Mouse (Mus musculus) midbrain, embryonic 14.5 days (tissue): ENCODE results near the gene Gcnt4. TPM values are rescaled to one million over a fixed set of nuclear protein-coding genes. Genes with fewer than 3 reads are reported as not detected.
"Not testable (repeated sequence)": the region's sequence is repeated elsewhere in the genome, so short reads cannot be mapped to it uniquely, and the experiment has no call there.

Experiments
- ATAC-seq: fragments of 200-750 bp; cut with Nextera tagmentation; 2 replicates; pipeline ENCODE4 v1.8.0; 2017; ENCODE audit warnings: moderate number of reproducible peaks, moderate library complexity; ENCODE audit not compliant: low FRiP score, low TSS enrichment
- DNase-seq: peaks from one replicate; pipeline ENCODE4 v3.0.0-alpha.2; 2015
- H3K27ac ChIP-seq: fragments of 300-500 bp; sonication (generic); replicated peaks from 2 replicates; pipeline ENCODE4 v1.5.1; 2014; ENCODE audit warnings: mild to moderate bottlenecking, low read depth, low read length, moderate library complexity
- H3K27me3 ChIP-seq: fragments of 300-500 bp; sonication (generic); 2 replicates; pipeline ENCODE4 v1.6.1; 2014; ENCODE audit warnings: low read length, control low read depth, mixed read lengths; ENCODE audit not compliant: control insufficient read depth, insufficient read depth
- H3K36me3 ChIP-seq: fragments of 300-500 bp; sonication (generic); 2 replicates; pipeline ENCODE4 v1.6.1; 2014; ENCODE audit warnings: low read length, control low read depth; ENCODE audit not compliant: control insufficient read depth, insufficient read depth
- H3K4me1 ChIP-seq: fragments of 300-500 bp; sonication (generic); 2 replicates; pipeline ENCODE4 v1.6.1; 2014; ENCODE audit warnings: mild to moderate bottlenecking, antibody characterized with exemption, low read length, control low read depth; ENCODE audit not compliant: control insufficient read depth, insufficient read depth
- H3K4me2 ChIP-seq: fragments of 300-500 bp; sonication (generic); 2 replicates; pipeline ENCODE4 v1.6.1; 2014; ENCODE audit warnings: mild to moderate bottlenecking, low read length, moderate library complexity
- H3K4me3 ChIP-seq: fragments of 300-500 bp; sonication (generic); replicated peaks from 2 replicates; pipeline ENCODE4 v1.5.1; 2014; ENCODE audit warnings: low read depth, low read length
- H3K9ac ChIP-seq: fragments of 300-500 bp; sonication (generic); replicated peaks from 2 replicates; pipeline ENCODE4 v1.6.1; 2014; ENCODE audit warnings: mild to moderate bottlenecking, low read length, moderate library complexity
- H3K9me3 ChIP-seq: fragments of 300-500 bp; sonication (generic); 2 replicates; pipeline ENCODE4 v1.6.1; 2016; ENCODE audit warnings: low read length, control low read depth, mixed read lengths; ENCODE audit not compliant: control insufficient read depth
- WGBS: fragments of 180-500 bp; shearing (Covaris S2); extraction: QIAGEN DNeasy Blood & Tissue Kit; methylation state at CpG from one replicate; pipeline ENCODE4 v1.1.7; 2014; 5-methylcytosine and 5-hydroxymethylcytosine counted together
- polyA plus RNA-seq: library from polyadenylated mRNA; unstranded; fragments of >200 nt; fragmentation: Nextera tagmentation; extraction: Ambion mirVana; gene quantifications from 2 replicates; pipeline ENCODE4 v1.2.1, GENCODE M21; 2014

Gene Gcnt4
- polyA plus RNA-seq, result 0.07 and 0.14 TPM in 2 replicates

DNA sequence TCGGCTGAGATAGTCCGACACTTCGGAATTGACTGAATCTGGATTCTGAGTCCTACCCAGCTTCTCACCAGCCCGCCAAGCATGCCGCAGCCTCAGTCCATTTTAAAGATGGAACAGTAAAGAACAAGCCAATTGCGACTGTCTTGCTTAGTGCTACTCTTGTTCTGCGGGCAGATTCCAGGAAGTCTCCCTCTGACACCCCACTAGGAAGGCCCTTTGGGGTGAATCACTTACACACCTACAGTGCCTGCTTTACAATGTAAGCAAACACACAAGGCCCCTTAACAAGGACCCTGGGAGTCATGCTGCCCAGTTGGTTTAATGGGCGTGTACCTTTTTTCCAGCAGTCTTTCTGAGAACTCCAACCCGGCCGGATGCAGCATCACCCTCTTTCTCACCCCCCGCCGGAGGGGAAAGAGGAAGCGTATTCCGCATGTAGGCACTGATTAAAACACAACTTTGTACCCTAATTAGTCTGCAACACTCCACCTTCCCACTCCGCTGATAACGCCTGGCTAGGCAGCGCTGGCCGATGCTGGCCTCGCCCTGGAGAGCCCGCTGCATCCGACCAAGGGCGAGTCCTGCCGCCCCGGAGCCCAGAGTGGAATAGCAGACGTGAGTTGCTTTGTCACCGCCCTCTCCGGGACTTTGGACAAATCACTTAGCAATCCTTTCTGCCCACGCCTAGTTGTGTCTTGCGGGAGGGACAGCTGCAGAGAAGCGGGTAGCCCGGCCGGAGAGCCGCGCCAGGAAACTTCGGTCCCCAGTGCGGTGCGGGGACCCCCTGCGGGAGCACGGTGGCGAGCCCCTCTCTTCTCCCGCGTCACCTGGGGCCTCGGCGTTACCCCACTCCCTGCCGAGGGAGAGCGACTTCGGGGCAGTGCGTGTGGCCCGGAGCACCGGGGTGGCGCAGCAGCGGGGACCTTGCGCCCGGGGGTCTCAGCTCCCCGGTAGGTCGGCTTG is at the start of gene Gcnt4:
Gcnt4 (plus strand) TSS at position 691 of the 963 bp plus-strand sequence.
- Histone ChIP-seq H3K4me3 (peak within 1 kb of the TSS; percentile 61), H3K9ac (peak within 1 kb of the TSS; percentile 49), H3K4me2 (peak within 1 kb of the TSS; percentile 100), H3K27ac (no peak within 1 kb of the TSS), H3K9me3 (no peaks in the 10 kb centered on the region), H3K36me3 (no peaks in the 10 kb centered on the region), H3K27me3 (peaks cover 36% of the 10 kb centered on the region), H3K4me1 (peaks cover 3% of the 10 kb centered on the region; the same call in 1 of the 2 replicates)
- WGBS, result 10% methylated on average over 56 of the region's 56 CpGs
- DNase-seq (peak; percentile 68), ATAC-seq (peak; percentile 62; the same call in 1 of the 2 replicates)

DNA sequence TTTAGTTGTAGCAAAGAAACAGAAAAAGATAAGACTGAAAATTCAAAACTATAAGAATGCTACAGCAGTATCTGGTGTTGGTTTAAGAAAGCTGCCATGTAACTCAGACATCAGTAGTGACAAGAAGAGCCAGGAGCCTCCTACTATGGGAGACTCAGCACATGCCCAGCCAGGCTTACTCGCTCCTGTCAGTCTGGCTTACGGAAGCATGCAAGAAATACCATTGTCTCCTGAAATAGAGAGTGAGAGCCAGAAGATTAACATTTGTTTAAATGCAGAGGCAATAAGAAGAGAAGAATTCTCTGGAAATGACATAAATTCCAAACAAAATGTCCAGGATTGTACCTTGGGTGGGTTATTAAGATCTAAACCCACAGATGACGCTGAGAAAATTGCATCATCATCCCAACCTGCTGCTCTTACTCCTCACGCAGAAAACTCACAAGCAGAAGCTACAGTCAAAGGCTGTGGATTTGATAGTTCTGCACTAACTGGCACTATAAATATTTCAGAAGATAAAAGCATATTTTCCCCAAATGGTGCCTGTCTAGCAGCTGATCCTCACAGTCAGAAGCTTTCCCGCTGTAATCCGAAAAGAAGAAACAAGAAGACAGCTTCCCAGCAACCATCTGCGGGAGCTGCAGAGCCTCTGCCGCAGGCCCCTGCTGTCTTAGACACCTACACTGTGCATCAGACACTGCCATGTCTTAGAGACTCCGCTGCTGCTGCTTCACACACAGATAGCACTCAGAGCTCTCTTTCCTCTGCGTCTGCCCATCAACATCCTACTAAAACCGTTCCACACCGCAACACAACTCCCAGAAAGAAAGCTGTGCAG is 46.0 kb upstream of the Gcnt4 start:
- H3K9ac ChIP-seq, result no peak overlapping the region
- no peak overlapping the region for H3K4me3 ChIP-seq
- no peaks in the 10 kb centered on the region for H3K36me3 ChIP-seq
- H3K4me1 ChIP-seq, result 0 out of 2 replicates have a peak, but pooled peaks cover 4% of the 10 kb centered on the region
- DNase-seq, result peak; percentile 63
- H3K4me2 ChIP-seq, result peak overlapping the region; percentile 24
- H3K27ac ChIP-seq, result no peak overlapping the region; the same call in 1 of the 2 replicates
- H3K27me3 ChIP-seq, result no peaks in the 10 kb centered on the region
- no peaks in the 10 kb centered on the region for H3K9me3 ChIP-seq
- ATAC-seq, result no peak
- WGBS, result 26% methylated on average over 12 of the region's 12 CpGs

DNA sequence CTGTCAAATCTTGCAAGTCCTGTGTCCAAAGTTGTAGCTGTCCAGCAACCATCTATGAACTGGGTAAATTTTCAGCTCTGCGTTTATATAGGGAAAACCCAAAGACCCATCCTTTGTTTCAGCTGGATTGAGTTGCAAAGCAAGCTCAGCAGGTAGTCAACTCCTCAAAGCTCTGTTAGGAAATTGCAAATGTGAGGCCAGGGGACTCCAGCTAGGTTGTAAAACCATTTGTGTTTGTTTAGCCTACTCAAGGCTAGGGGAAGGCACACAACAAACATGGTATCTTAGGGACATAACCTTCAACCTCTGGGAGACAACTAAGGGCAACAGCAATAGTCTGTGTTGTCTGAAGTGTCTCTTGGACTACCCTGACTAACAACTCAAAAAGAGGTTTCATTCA is 40.0 kb upstream of the Gcnt4 start:
- DNase-seq (no peak), ATAC-seq (no peak)
- Histone ChIP-seq H3K9ac (no peak overlapping the region), H3K4me3 (no peak overlapping the region), H3K4me1 (no peaks in the 10 kb centered on the region), H3K4me2 (no peak overlapping the region), H3K27ac (no peak overlapping the region), H3K27me3 (no peaks in the 10 kb centered on the region), H3K9me3 (no peaks in the 10 kb centered on the region), H3K36me3 (no peaks in the 10 kb centered on the region)
- WGBS, result 35% methylated on average over 1 of the region's 1 CpGs

DNA sequence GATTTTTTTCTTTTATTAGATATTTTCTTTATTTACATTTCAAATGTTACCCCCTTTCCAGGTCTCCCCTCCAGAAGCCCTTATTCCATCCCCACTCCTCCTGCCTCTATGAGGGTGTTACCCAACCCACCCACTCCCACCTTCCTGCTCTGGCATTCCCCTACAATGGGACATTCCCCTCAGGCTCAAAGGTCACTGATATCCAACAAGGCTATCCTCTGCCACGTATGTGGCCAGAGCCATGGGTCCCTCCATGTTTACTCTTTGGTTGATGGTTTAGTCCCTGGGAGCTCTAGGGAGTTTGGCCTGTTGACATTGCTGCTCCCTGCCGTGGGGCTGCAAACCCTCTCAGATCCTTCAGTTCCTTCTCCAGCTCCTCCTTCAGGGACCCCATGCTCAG is 34.5 kb upstream of the Gcnt4 start:
- DNase-seq, result no peak
- Histone ChIP-seq H3K9me3 (no peaks in the 10 kb centered on the region), H3K27me3 (no peaks in the 10 kb centered on the region), H3K9ac (no peak overlapping the region), H3K27ac (no peak overlapping the region), H3K4me2 (no peak overlapping the region), H3K4me3 (no peak overlapping the region), H3K36me3 (no peaks in the 10 kb centered on the region), H3K4me1 (no peaks in the 10 kb centered on the region)
- WGBS, result 57% methylated on average over 2 of the region's 2 CpGs
- ATAC-seq, result no peak

DNA sequence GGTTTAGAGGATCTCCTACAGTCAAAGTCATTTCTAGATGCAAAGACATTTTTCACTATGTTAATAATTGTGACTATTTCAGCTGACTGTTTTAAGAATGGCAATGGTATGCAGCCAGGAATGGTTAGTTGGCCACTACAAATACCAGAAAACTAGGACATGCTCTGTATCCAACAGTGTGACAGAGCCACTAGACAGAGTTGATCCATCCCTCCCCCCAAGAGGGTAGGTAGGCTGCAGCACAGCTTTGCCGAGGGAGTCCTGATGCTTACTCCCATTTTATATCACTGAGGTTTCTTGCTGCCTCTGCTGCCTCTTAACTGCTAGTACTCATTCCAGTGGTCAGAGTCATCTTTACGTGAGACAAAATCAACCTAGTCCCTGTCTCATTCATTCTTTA is 29.3 kb upstream of the Gcnt4 start:
- H3K9ac ChIP-seq, result no peak overlapping the region
- no peak overlapping the region for H3K4me3 ChIP-seq
- H3K4me1 ChIP-seq, result no peaks in the 10 kb centered on the region
- H3K27me3 ChIP-seq, result no peaks in the 10 kb centered on the region
- no peak overlapping the region for H3K4me2 ChIP-seq
- ATAC-seq (no peak), DNase-seq (no peak)
- no peaks in the 10 kb centered on the region for H3K36me3 ChIP-seq
- WGBS, result 88% methylated on average over 2 of the region's 2 CpGs
- H3K27ac ChIP-seq, result no peak overlapping the region
- no peaks in the 10 kb centered on the region for H3K9me3 ChIP-seq

DNA sequence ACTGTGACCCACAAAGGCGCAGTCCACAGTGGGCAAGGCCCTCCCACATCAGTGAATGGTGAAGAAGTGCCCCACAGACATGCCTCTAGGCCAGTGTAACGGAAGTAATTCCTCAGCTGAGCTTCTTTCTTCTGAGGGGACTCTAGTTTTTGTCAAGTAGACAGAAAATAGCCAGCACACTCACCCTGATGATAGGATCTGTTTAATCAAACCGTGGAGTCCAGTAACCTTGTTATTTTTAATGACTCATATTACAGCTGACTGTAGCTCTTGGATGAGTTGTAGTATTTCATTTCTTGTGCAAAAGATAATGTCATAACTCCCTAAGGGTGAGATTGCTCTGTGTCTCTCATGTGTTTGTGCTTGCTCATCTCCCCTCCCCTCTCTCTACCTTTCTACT is 17.8 kb upstream of the Gcnt4 start:
- H3K27me3 ChIP-seq, result no peaks in the 10 kb centered on the region
- no peak overlapping the region for H3K4me3 ChIP-seq
- DNase-seq (no peak), ATAC-seq (no peak)
- no peaks in the 10 kb centered on the region for H3K36me3 ChIP-seq
- H3K4me1 ChIP-seq, result no peaks in the 10 kb centered on the region
- H3K9ac ChIP-seq, result no peak overlapping the region
- 81% methylated on average over 3 of the region's 3 CpGs for WGBS
- H3K27ac ChIP-seq, result no peak overlapping the region
- H3K4me2 ChIP-seq, result no peak overlapping the region
- H3K9me3 ChIP-seq, result no peaks in the 10 kb centered on the region

DNA sequence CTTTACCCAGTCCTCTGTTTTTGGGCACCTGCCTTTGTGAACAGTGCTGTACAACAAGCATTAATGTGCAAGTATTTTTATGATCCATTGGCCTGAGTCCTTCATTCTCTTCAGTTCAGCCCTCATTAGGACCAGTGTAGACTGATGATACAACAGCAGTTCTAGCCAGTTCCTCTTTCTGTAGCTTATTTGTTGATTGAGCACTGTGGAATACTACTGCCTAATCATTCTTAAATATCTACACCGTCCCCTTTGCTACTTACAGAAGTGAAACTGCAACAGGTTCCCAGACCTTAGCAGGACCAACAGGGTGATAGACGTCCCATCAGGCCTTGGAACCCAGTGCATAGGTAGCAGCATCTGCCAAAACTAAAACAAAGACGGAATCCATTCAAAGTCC is 13.3 kb upstream of the Gcnt4 start:
- Histone ChIP-seq H3K4me1 (no peaks in the 10 kb centered on the region), H3K27me3 (no peaks in the 10 kb centered on the region), H3K9ac (no peak overlapping the region), H3K9me3 (no peaks in the 10 kb centered on the region), H3K4me2 (no peak overlapping the region), H3K27ac (no peak overlapping the region), H3K36me3 (no peaks in the 10 kb centered on the region), H3K4me3 (no peak overlapping the region)
- WGBS, result 94% methylated on average over 3 of the region's 3 CpGs
- DNase-seq (no peak), ATAC-seq (no peak)

DNA sequence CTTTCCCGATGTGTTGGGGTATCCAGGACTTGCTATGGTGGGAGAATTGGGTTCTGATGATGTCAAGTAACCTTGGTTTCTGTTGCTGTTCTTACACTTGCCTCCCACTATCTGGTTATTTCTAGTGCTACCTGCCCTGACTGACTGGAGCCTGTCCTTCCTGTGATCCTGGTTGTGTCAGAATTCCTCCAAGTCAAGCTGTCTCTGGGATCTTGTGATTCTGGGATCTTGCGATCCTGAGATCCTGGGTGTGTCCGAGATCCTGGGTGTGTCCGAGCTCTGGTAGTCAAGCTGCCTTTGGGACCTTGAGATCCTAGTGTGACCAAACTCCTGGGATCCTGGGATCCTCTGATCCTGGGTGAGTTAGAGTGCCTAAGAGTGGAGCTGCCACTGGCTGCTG is 1.4 kb upstream of the Gcnt4 start:
- 99% methylated on average over 4 of the region's 4 CpGs for WGBS

More for the DNA sequence above, 1.4 kb upstream of the Gcnt4 start:
- H3K27ac ChIP-seq, ATAC-seq, H3K4me1 ChIP-seq, H3K4me2 ChIP-seq, H3K9ac ChIP-seq, H3K9me3 ChIP-seq, H3K4me3 ChIP-seq, DNase-seq, H3K36me3 ChIP-seq: not testable (repeated sequence)
- peaks cover 36% of the 10 kb centered on the region for H3K27me3 ChIP-seq
